Mouse (Mus musculus) lung, postnatal 4 days (tissue): ENCODE data around the gene Cby1.

Source experiments
- DNase-seq, 2 experiments: peaks; one replicate each; pipeline ENCODE4 v3.0.0; 2021

Gene Cby1

DNA sequence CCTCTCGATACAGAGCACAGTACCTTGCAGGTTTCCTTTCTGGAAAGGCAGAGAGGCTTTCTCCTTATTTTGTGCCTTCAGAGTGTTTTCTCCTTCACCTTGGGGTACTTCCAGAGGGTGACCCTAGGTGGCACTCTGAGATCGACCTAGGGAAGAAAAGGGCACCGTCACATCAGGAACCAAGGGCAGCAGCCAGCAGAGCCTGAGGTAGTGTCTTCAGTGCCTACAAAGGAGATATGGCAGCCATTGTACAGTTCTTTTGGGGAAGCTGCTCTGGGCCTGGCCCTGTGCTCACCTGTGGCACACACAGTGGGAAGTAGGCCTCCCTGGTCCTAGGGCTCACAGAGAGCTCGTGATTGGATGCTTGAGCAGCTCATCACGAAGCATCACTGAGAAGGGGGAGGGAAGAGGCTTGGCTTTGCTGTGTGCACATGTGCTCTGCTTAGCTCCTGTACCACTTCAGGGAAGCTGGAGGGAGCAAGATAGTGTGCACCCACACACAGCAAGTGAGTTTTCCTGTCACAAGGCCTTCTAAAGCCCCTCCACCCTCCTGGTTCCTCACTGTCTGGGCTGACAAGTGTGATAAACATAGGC, 49.3 kb downstream of the Cby1 start:
- no peak for DNase-seq

DNA sequence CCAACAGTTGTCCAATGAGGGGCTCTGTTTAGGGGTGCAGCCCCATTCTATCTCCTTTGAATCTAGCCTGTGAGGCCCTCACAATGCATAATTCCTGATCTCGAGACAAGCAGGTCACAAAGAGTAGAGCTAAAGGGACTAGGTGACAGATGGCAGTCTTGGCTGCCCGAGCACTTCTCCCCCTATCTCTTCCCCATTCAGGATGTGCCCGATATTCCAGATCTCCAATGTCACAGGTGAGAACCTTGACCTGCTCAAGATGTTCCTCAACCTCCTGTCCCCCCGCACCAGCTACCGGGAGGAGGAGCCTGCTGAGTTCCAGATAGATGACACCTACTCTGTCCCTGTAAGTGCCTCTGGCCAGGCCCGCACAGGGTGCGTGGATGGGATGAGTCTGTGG, 56.6 kb downstream of the Cby1 start:
- no peak for DNase-seq

DNA sequence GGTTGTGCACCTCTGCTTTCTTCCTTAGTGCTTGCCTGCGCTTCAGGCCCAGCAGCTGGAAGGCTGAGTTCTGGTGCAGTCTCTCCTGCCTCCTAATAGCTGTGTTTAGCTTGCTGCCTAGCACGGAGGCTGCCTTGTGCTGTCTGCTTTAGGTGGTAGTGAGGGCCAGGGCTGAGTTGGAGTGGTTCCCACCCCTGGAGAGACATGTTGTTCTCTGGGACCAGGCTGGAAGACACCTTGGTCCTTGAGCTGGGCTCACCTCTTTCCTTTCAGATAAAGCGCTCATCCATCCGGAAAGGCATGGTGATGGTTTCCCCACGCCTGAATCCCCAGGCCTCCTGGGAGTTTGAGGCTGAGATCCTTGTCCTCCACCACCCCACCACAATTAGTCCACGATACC, 57.7 kb downstream of the Cby1 start:
- no peak for DNase-seq
